Comparison of ENCODE assay signal across 8 mouse cellular contexts in genomic region chr7:45079856-45080255, GRCm38 (mm10). TPM values are rescaled to one million over a fixed set of nuclear protein-coding genes. Genes with fewer than 3 reads are reported as not detected.
DNase-seq lines count a peak whose midpoint lies in the region; ATAC-seq and TF ChIP-seq lines count a peak whose summit lies in the region.

No protein-coding gene starts in this region.

- H3K27me3 ChIP-seq in hindbrain, postnatal 0 days (ENCODE audit: insufficient read depth, low read length), result no peaks in the 10 kb centered on the region
- no peaks in the 10 kb centered on the region for H3K27me3 ChIP-seq in midbrain, embryonic 10.5 days (ENCODE audit: low read depth, poor library complexity, severe bottlenecking)

- H3K4me2 ChIP-seq in hindbrain, postnatal 0 days (ENCODE audit: low read depth, low read length), result no peak overlapping the region

- no peaks in the 10 kb centered on the region for H3K4me1 ChIP-seq in hindbrain, postnatal 0 days (ENCODE audit: insufficient read depth, low read length)
- H3K4me1 ChIP-seq in midbrain, embryonic 10.5 days, result 0 out of 2 replicates have a peak, but pooled peaks cover 2% of the 10 kb centered on the region

- peaks cover 16% of the 10 kb centered on the region for H3K36me3 ChIP-seq in hindbrain, postnatal 0 days (ENCODE audit: insufficient read depth, low read length)
- H3K36me3 ChIP-seq in midbrain, embryonic 10.5 days, result peaks cover 53% of the 10 kb centered on the region

- H3K27ac ChIP-seq in hindbrain, postnatal 0 days, result no peak overlapping the region
- H3K27ac ChIP-seq in midbrain, embryonic 10.5 days (replicated peaks), result no peak overlapping the region

- no peaks in the 10 kb centered on the region for H3K9me3 ChIP-seq in hindbrain, postnatal 0 days (ENCODE audit: low read length)
- no peaks in the 10 kb centered on the region for H3K9me3 ChIP-seq in midbrain, embryonic 10.5 days (replicated peaks)

- peak; percentile 90 for DNase-seq in ZHBTc4 (ENCODE audit: low read depth, low spot score)
- DNase-seq in cerebellum, postnatal 14 days, result peak; percentile 95 to 97
- peak; percentile 87 to 93 for DNase-seq in frontal cortex, postnatal 36 days (ENCODE audit: low spot score in 2 of 2)
- DNase-seq in hindbrain, postnatal 0 days (ENCODE audit: low spot score), result peak; percentile 95
- peak; percentile 70 to 96 for DNase-seq in left cerebral cortex, adult 8-10 months (ENCODE audit: low spot score in 2 of 2)
- peak; percentile 88 for DNase-seq in midbrain, embryonic 10.5 days (ENCODE audit: low spot score)
- peak; percentile 81 for DNase-seq in right cerebral cortex, postnatal 25 days
- peak; percentile 91 for DNase-seq in urinary bladder, postnatal 25 days (ENCODE audit: low spot score)

- 2% methylated on average over 10 of the region's 10 CpGs for WGBS in hindbrain, postnatal 0 days
- 2% methylated on average over 10 of the region's 10 CpGs for WGBS in midbrain, embryonic 10.5 days

- ATAC-seq in hindbrain, postnatal 0 days, result peak; percentile 66

- no peak overlapping the region for H3K9ac ChIP-seq in hindbrain, postnatal 0 days (replicated peaks; ENCODE audit: low read length)

- TF ChIP-seq CTCF in hindbrain, postnatal 0 days (IDR thresholded peaks at IDR 0.05; ENCODE audit: low read depth), result peak; percentile 96

- H3K4me3 ChIP-seq in hindbrain, postnatal 0 days (ENCODE audit: low read length), result no peak overlapping the region
- peak overlapping the region; percentile 23; the same call in 1 of the 2 replicates for H3K4me3 ChIP-seq in midbrain, embryonic 10.5 days

RNA-seq across cellular contexts. Expression of gene Rcn3, which starts 12.2 kb away (rescaled TPM):
- total RNA-seq in hindbrain, postnatal 0 days (2014; rRNA removed), result 42.9 and 45.1 TPM in 2 replicates
- 39.3 and 42.0 TPM in 2 replicates for polyA plus RNA-seq in hindbrain, postnatal 0 days (2015; fragmentation: Nextera tagmentation; extraction: Ambion mirVana)
- total RNA-seq in left cerebral cortex, adult 8-10 months (2022), result 1 to 10 TPM; 5.7 to 8.3 (median 5.9) TPM
- polyA plus RNA-seq in midbrain, embryonic 10.5 days (2016; fragmentation: Nextera tagmentation; extraction: Ambion mirVana), result 122 and 128 TPM in 2 replicates

RNA-seq across cellular contexts. Expression of gene Prrg2, which starts 17.4 kb away (rescaled TPM):
- total RNA-seq in hindbrain, postnatal 0 days (2014; rRNA removed), result 10.5 and 12.4 TPM in 2 replicates
- 15.3 and 17.2 TPM in 2 replicates for polyA plus RNA-seq in hindbrain, postnatal 0 days (2015; fragmentation: Nextera tagmentation; extraction: Ambion mirVana)
- 10 to 100 TPM in 1 of 4 experiments, 1 to 10 TPM in 3; 6.7 to 11.5 (median 8.2) TPM for total RNA-seq in left cerebral cortex, adult 8-10 months (2022)
- 17.0 and 17.3 TPM in 2 replicates for polyA plus RNA-seq in midbrain, embryonic 10.5 days (2016; fragmentation: Nextera tagmentation; extraction: Ambion mirVana)

RNA-seq across cellular contexts. Expression of gene Nosip, which starts 17.6 kb away (rescaled TPM):
- 72.9 and 83.1 TPM in 2 replicates for total RNA-seq in hindbrain, postnatal 0 days (2014; rRNA removed)
- 64.5 and 67.4 TPM in 2 replicates for polyA plus RNA-seq in hindbrain, postnatal 0 days (2015; fragmentation: Nextera tagmentation; extraction: Ambion mirVana)
- total RNA-seq in left cerebral cortex, adult 8-10 months (2022), result 10 to 100 TPM; 50.2 to 61.0 (median 57.9) TPM
- polyA plus RNA-seq in midbrain, embryonic 10.5 days (2016; fragmentation: Nextera tagmentation; extraction: Ambion mirVana), result 63.0 and 66.7 TPM in 2 replicates

RNA-seq across cellular contexts. Expression of gene Fcgrt, which starts 23.8 kb away (rescaled TPM):
- 32.9 and 43.6 TPM in 2 replicates for total RNA-seq in hindbrain, postnatal 0 days (2014; rRNA removed)
- polyA plus RNA-seq in hindbrain, postnatal 0 days (2015; fragmentation: Nextera tagmentation; extraction: Ambion mirVana), result 43.8 and 45.9 TPM in 2 replicates
- 10 to 100 TPM; 18.6 to 21.9 (median 19.9) TPM for total RNA-seq in left cerebral cortex, adult 8-10 months (2022)
- polyA plus RNA-seq in midbrain, embryonic 10.5 days (2016; fragmentation: Nextera tagmentation; extraction: Ambion mirVana), result 12.0 and 15.3 TPM in 2 replicates

RNA-seq across cellular contexts. Expression of gene Prr12, which starts 27.2 kb away (rescaled TPM):
- 14.0 and 18.1 TPM in 2 replicates for total RNA-seq in hindbrain, postnatal 0 days (2014; rRNA removed)
- polyA plus RNA-seq in hindbrain, postnatal 0 days (2015; fragmentation: Nextera tagmentation; extraction: Ambion mirVana), result 7.5 and 9.2 TPM in 2 replicates
- total RNA-seq in left cerebral cortex, adult 8-10 months (2022), result 10 to 100 TPM; 68.5 to 73.4 (median 71.5) TPM
- 10.8 and 11.3 TPM in 2 replicates for polyA plus RNA-seq in midbrain, embryonic 10.5 days (2016; fragmentation: Nextera tagmentation; extraction: Ambion mirVana)
